Mouse (Mus musculus): ENCODE measurements at regions not wholly inside any gene's neighbourhood (a gene's known extent, or its start where the extent isn't known, plus 50 kb on each side); places are given as distances from the start of the nearest gene placed in this dataset.
"Not testable (repeated sequence)": the region's sequence is repeated elsewhere in the genome, so short reads cannot be mapped to it uniquely, and the experiment has no call there.

GRCm38 (mm10) chr14:40455631-40456030 is 437.4 kb downstream of the Sh2d4b start:
- not testable (repeated sequence) for DNase-seq

GRCm38 (mm10) chr14:40450823-40451222 is 442.2 kb downstream of the Sh2d4b start:
- peak; percentile 16 to 23 for DNase-seq

GRCm38 (mm10) chr14:40449566-40449965 is 443.5 kb downstream of the Sh2d4b start:
- not testable (repeated sequence) for DNase-seq

Measured in kidney, adult 8-10 months (tissue).